Mouse (Mus musculus) gastrocnemius, postnatal 4 days (tissue): ENCODE results near the gene Krtap12-1. TPM values are rescaled to one million over a fixed set of nuclear protein-coding genes. Genes with fewer than 3 reads are reported as not detected.
"Not testable (repeated sequence)": the region's sequence is repeated elsewhere in the genome, so short reads cannot be mapped to it uniquely, and the experiment has no call there.

ENCODE experiments used
- DNase-seq, 2 experiments: peaks; one replicate each; pipeline ENCODE4 v3.0.0; 2021 to 2022; ENCODE audit warnings: low spot score in 2 of 2, mixed read lengths in 2 of 2
- total RNA-seq, 2 experiments: library from RNA; stranded (reverse); gene quantifications; 2 replicates each; pipeline ENCODE4 v1.2.3; 2021

Gene Krtap12-1
- total RNA-seq, 2 experiments from 2014 or later, result not detected

- DNase-seq, result not testable (repeated sequence)
These were observed 21.7 kb downstream of the Krtap12-1 start, which contains the start of gene Gm18596 for GRCm38 (mm10) chr10:77741924-77742688. Gene Gm18596, minus strand, starts transcription at chr10:77742638.

GRCm38 (mm10) chr10:77750686-77751085, 30.3 kb downstream of the Krtap12-1 start:
- not testable (repeated sequence) for DNase-seq

GRCm38 (mm10) chr10:77751254-77751653, 30.9 kb downstream of the Krtap12-1 start, which contains the start of gene Gm9736:
Gene Gm9736, minus strand, starts transcription at chr10:77751354.
- DNase-seq, result not testable (repeated sequence)

- not testable (repeated sequence) for DNase-seq
These were observed 31.9 kb downstream of the Krtap12-1 start for GRCm38 (mm10) chr10:77752312-77752711.

- no peak for DNase-seq
These were observed 33.0 kb downstream of the Krtap12-1 start for GRCm38 (mm10) chr10:77753448-77753847.

- not testable (repeated sequence) for DNase-seq
These were observed 39.2 kb downstream of the Krtap12-1 start, which contains the start of gene Gm3233 for GRCm38 (mm10) chr10:77759582-77759981. Gene Gm3233, minus strand, starts transcription at chr10:77759682.

- DNase-seq, result no peak
These were observed 49.3 kb downstream of the Krtap12-1 start for GRCm38 (mm10) chr10:77769727-77770126.

Other genes with a start within 250 kb of the Krtap12-1 start
- 10 to 100 TPM; 14.4 to 14.7 TPM for gene Fam207a, start 204.8 kb upstream of the Krtap12-1 start, total RNA-seq
- gene Itgb2, start 190.3 kb upstream of the Krtap12-1 start, total RNA-seq, result 1 to 10 TPM; 2.9 to 3.9 TPM
- 100 to 1,000 TPM in 1 of 2 experiments, 10 to 100 TPM in 1; 95.8 to 103 TPM for gene Pttg1ip, start 138.9 kb upstream of the Krtap12-1 start, total RNA-seq
- gene Sumo3, start 114.5 kb upstream of the Krtap12-1 start, total RNA-seq, result 10 to 100 TPM; 92.1 to 96.0 TPM
- 10 to 100 TPM; 13.8 to 14.9 TPM for gene Gm49325, start 114.4 kb upstream of the Krtap12-1 start, total RNA-seq
- 10 to 100 TPM; 89.7 to 93.0 TPM for gene Ube2g2, start 98.3 kb upstream of the Krtap12-1 start, total RNA-seq
- not detected for gene Tspear, start 34.0 kb upstream of the Krtap12-1 start, total RNA-seq
- gene Gm19402, start 29.8 kb upstream of the Krtap12-1 start, total RNA-seq, result not detected
- not detected for gene Gm9508, start 23.4 kb upstream of the Krtap12-1 start, total RNA-seq
- not detected for gene Gm10272, start 14.0 kb upstream of the Krtap12-1 start, total RNA-seq
- gene Gm10024, start 9.1 kb upstream of the Krtap12-1 start, total RNA-seq, result not detected
- gene Gm10142, start 4.8 kb upstream of the Krtap12-1 start, total RNA-seq, result not detected
- gene Gm10100, start 5.9 kb downstream of the Krtap12-1 start, total RNA-seq, result not detected
- gene Gm18596, start 22.0 kb downstream of the Krtap12-1 start, total RNA-seq, result not detected
- gene Gm9736, start 30.8 kb downstream of the Krtap12-1 start, total RNA-seq, result not detected
- gene Gm3233, start 39.1 kb downstream of the Krtap12-1 start, total RNA-seq, result not detected
- not detected for gene Gm3238, start 50.7 kb downstream of the Krtap12-1 start, total RNA-seq
- not detected for gene Gm7138, start 56.3 kb downstream of the Krtap12-1 start, total RNA-seq
- not detected for gene Gm3250, start 61.9 kb downstream of the Krtap12-1 start, total RNA-seq
- gene Gm7137, start 67.6 kb downstream of the Krtap12-1 start, total RNA-seq, result not detected
- gene Gm9639, start 74.5 kb downstream of the Krtap12-1 start, total RNA-seq, result not detected
- not detected for gene Gm19668, start 78.5 kb downstream of the Krtap12-1 start, total RNA-seq
- not detected for gene Gm9507, start 91.2 kb downstream of the Krtap12-1 start, total RNA-seq
- not detected for gene Gm2696, start 94.1 kb downstream of the Krtap12-1 start, total RNA-seq
- not detected for gene Krtap10-4, start 106.5 kb downstream of the Krtap12-1 start, total RNA-seq
- gene Krtap10-10, start 115.3 kb downstream of the Krtap12-1 start, total RNA-seq, result not detected
- not detected for gene Gm36176, start 126.2 kb downstream of the Krtap12-1 start, total RNA-seq
- not detected for gene Gm10318, start 132.3 kb downstream of the Krtap12-1 start, total RNA-seq
- not detected for gene Gm3285, start 141.4 kb downstream of the Krtap12-1 start, total RNA-seq
- 1 to 10 TPM; 1.2 to 1.4 TPM for gene Lrrc3, start 181.9 kb downstream of the Krtap12-1 start, total RNA-seq
- under 1 TPM; 0.32 to 0.88 TPM for gene Trpm2, start 250.0 kb downstream of the Krtap12-1 start, total RNA-seq